9 mouse cellular contexts compared by ENCODE assay signal in the genomic region with DNA sequence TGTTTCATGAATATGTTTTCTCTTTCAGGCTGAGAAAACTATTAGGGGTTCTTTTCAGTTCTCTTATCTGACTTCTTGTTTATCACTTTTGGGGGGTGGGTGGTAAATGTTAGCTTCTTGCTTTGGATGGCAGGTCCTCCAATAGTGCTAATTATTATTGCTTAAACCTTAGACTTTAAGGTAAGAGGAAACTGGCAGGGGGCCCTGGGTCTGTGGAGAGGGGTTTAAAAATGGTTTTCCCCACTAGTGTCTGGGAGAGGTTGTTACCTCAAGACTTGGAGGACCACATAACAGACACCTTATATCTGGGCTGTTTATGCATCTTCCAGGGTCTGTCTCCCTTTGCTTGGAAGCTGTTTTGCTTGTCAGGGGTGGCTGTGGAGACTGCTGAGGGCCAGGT. TPM values are rescaled to one million over a fixed set of nuclear protein-coding genes. Genes with fewer than 3 reads are reported as not detected.
DNase-seq lines count a peak whose midpoint lies in the region; ATAC-seq and TF ChIP-seq lines count a peak whose summit lies in the region.
"Had no signal": no experiment of that assay in that cellular context is flagged by ENCODE, and none has a peak within 500 bp of the region (broad histone marks: within the 10 kb centered on the region; RNA-seq: fewer than 3 reads in every experiment).

No protein-coding gene starts in this region.

- peaks cover 52% of the 10 kb centered on the region for H3K4me1 ChIP-seq in kidney, embryonic 14.5 days (ENCODE audit: control insufficient read depth, insufficient read depth, low read length)
- peaks cover 55% of the 10 kb centered on the region for H3K4me1 ChIP-seq in embryonic facial prominence, embryonic 13.5 days
- peaks cover 26% of the 10 kb centered on the region for H3K4me1 ChIP-seq in hindbrain, postnatal 0 days (ENCODE audit: insufficient read depth, low read length)
- H3K4me1 ChIP-seq in midbrain, embryonic 16.5 days (ENCODE audit: control insufficient read depth, insufficient read depth, low read length) = peaks cover 34% of the 10 kb centered on the region

- peak overlapping the region; percentile 88 for H3K4me2 ChIP-seq in kidney, embryonic 14.5 days (replicated peaks; ENCODE audit: low read depth, low read length)
- H3K4me2 ChIP-seq in embryonic facial prominence, embryonic 13.5 days = peak overlapping the region; percentile 90
- peak overlapping the region; percentile 84 for H3K4me2 ChIP-seq in hindbrain, postnatal 0 days (ENCODE audit: low read depth, low read length)
- peak overlapping the region; percentile 97; the same call in 1 of the 2 replicates for H3K4me2 ChIP-seq in midbrain, embryonic 16.5 days (ENCODE audit: low read length)

- H3K9ac ChIP-seq in kidney, embryonic 14.5 days (ENCODE audit: low read depth, low read length) = peak overlapping the region; percentile 100; the same call in 1 of the 2 replicates
- peak overlapping the region; percentile 59 for H3K9ac ChIP-seq in embryonic facial prominence, embryonic 13.5 days
- H3K9ac ChIP-seq in hindbrain, postnatal 0 days (replicated peaks; ENCODE audit: low read length) = peak overlapping the region; percentile 99; the same call in 1 of the 2 replicates
- peak overlapping the region; percentile 37; the same call in 1 of the 2 replicates for H3K9ac ChIP-seq in midbrain, embryonic 16.5 days (ENCODE audit: low read depth, low read length)

- ATAC-seq in kidney, embryonic 14.5 days (ENCODE audit: low FRiP score, low TSS enrichment) = no peak
- no peak for ATAC-seq in embryonic facial prominence, embryonic 13.5 days (ENCODE audit: insufficient number of reproducible peaks, insufficient read depth, low FRiP score, low TSS enrichment, low read depth)
- ATAC-seq in hindbrain, postnatal 0 days = no peak
- no peak for ATAC-seq in midbrain, embryonic 16.5 days

- DNase-seq in kidney, adult 9 months = no peak
- DNase-seq in hindbrain, postnatal 0 days (ENCODE audit: low spot score) = no peak
- DNase-seq in right cerebral cortex, postnatal 25 days = no peak
- no peak for DNase-seq in thymus, postnatal 25 days
- DNase-seq in urinary bladder, postnatal 36 days (ENCODE audit: low spot score in 2 of 2) = no peak

- H3K27ac ChIP-seq in kidney, embryonic 14.5 days (ENCODE audit: low read depth, low read length) = no peak overlapping the region
- H3K27ac ChIP-seq in embryonic facial prominence, embryonic 13.5 days = no peak overlapping the region
- H3K27ac ChIP-seq in hindbrain, postnatal 0 days = no peak overlapping the region
- no peak overlapping the region for H3K27ac ChIP-seq in midbrain, embryonic 16.5 days (ENCODE audit: low read length)

- no peaks in the 10 kb centered on the region for H3K9me3 ChIP-seq in kidney, embryonic 14.5 days (ENCODE audit: control insufficient read depth, low read length)
- no peaks in the 10 kb centered on the region for H3K9me3 ChIP-seq in embryonic facial prominence, embryonic 13.5 days
- no peaks in the 10 kb centered on the region for H3K9me3 ChIP-seq in hindbrain, postnatal 0 days (ENCODE audit: low read length)
- no peaks in the 10 kb centered on the region for H3K9me3 ChIP-seq in midbrain, embryonic 16.5 days (replicated peaks; ENCODE audit: control insufficient read depth, low read length, poor library complexity, severe bottlenecking)

- peak overlapping the region; percentile 95; the same call in 1 of the 2 replicates for H3K4me3 ChIP-seq in kidney, embryonic 14.5 days (ENCODE audit: low read length)
- peak overlapping the region; percentile 92 for H3K4me3 ChIP-seq in embryonic facial prominence, embryonic 13.5 days
- H3K4me3 ChIP-seq in hindbrain, postnatal 0 days (ENCODE audit: low read length) = no peak overlapping the region
- H3K4me3 ChIP-seq in midbrain, embryonic 16.5 days (ENCODE audit: low read depth, low read length) = no peak overlapping the region

- H3K27me3 ChIP-seq in kidney, embryonic 14.5 days (ENCODE audit: control insufficient read depth, insufficient read depth, low read length) = no peaks in the 10 kb centered on the region
- no peaks in the 10 kb centered on the region for H3K27me3 ChIP-seq in embryonic facial prominence, embryonic 13.5 days
- H3K27me3 ChIP-seq in hindbrain, postnatal 0 days (ENCODE audit: insufficient read depth, low read length) = no peaks in the 10 kb centered on the region
- H3K27me3 ChIP-seq in midbrain, embryonic 16.5 days (ENCODE audit: control insufficient read depth, insufficient read depth, low read depth, low read length) = no peaks in the 10 kb centered on the region

- H3K36me3 ChIP-seq in kidney, embryonic 14.5 days (ENCODE audit: control insufficient read depth, insufficient read depth, low read length) = peaks cover 28% of the 10 kb centered on the region
- peaks cover 16% of the 10 kb centered on the region for H3K36me3 ChIP-seq in embryonic facial prominence, embryonic 13.5 days
- H3K36me3 ChIP-seq in hindbrain, postnatal 0 days (ENCODE audit: insufficient read depth, low read length) = no peaks in the 10 kb centered on the region
- no peaks in the 10 kb centered on the region; the same call in 1 of the 2 replicates for H3K36me3 ChIP-seq in midbrain, embryonic 16.5 days (ENCODE audit: control insufficient read depth, insufficient read depth, low read length)

- no peak for TF ChIP-seq CTCF in hindbrain, postnatal 0 days (IDR thresholded peaks at IDR 0.05; ENCODE audit: low read depth)

RNA-seq across cellular contexts. Expression of a gene that starts 2.6 kb away (rescaled TPM):
- polyA plus RNA-seq in kidney, embryonic 14.5 days (2014; fragmentation: Nextera tagmentation; extraction: Ambion mirVana) = 39.2 and 39.5 TPM in 2 replicates
- polyA plus RNA-seq in embryonic facial prominence, embryonic 13.5 days (2015; fragmentation: Nextera tagmentation; extraction: Ambion mirVana) = 42.6 and 49.4 TPM in 2 replicates
- total RNA-seq in hindbrain, postnatal 0 days (2014; rRNA removed) = 59.7 and 62.5 TPM in 2 replicates
- 22.5 and 22.8 TPM in 2 replicates for polyA plus RNA-seq in hindbrain, postnatal 0 days (2015; fragmentation: Nextera tagmentation; extraction: Ambion mirVana)
- 54.7 and 55.7 TPM in 2 replicates for polyA plus RNA-seq in midbrain, embryonic 16.5 days (2015; fragmentation: Nextera tagmentation; extraction: Ambion mirVana)

RNA-seq across cellular contexts. Expression of a gene that starts 7.4 kb away (rescaled TPM):
- not detected in 2 replicates for polyA plus RNA-seq in kidney, embryonic 14.5 days (2014; fragmentation: Nextera tagmentation; extraction: Ambion mirVana)
- not detected in 2 replicates for polyA plus RNA-seq in embryonic facial prominence, embryonic 13.5 days (2015; fragmentation: Nextera tagmentation; extraction: Ambion mirVana)
- total RNA-seq in hindbrain, postnatal 0 days (2014; rRNA removed) = 0.42 TPM in 1 of 2 replicates, not detected in the other
- polyA plus RNA-seq in hindbrain, postnatal 0 days (2015; fragmentation: Nextera tagmentation; extraction: Ambion mirVana) = 0.23 and 0.50 TPM in 2 replicates
- 0.55 and 0.60 TPM in 2 replicates for polyA plus RNA-seq in midbrain, embryonic 16.5 days (2015; fragmentation: Nextera tagmentation; extraction: Ambion mirVana)
- total RNA-seq: gastrocnemius, adult 8-10 months had no signal

RNA-seq across cellular contexts. Expression of a gene that starts 44.6 kb away (rescaled TPM):
- polyA plus RNA-seq in kidney, embryonic 14.5 days (2014; fragmentation: Nextera tagmentation; extraction: Ambion mirVana) = 16.8 and 25.9 TPM in 2 replicates
- 16.1 and 18.3 TPM in 2 replicates for polyA plus RNA-seq in embryonic facial prominence, embryonic 13.5 days (2015; fragmentation: Nextera tagmentation; extraction: Ambion mirVana)
- 148 and 163 TPM in 2 replicates for total RNA-seq in hindbrain, postnatal 0 days (2014; rRNA removed)
- 60.1 and 72.1 TPM in 2 replicates for polyA plus RNA-seq in hindbrain, postnatal 0 days (2015; fragmentation: Nextera tagmentation; extraction: Ambion mirVana)
- polyA plus RNA-seq in midbrain, embryonic 16.5 days (2015; fragmentation: Nextera tagmentation; extraction: Ambion mirVana) = 48.9 and 50.8 TPM in 2 replicates

Comparison
In these comparisons a context has a peak if more than half of its experiments do, and no peak if none do; other contexts are left out.
1. H3K4me3 ChIP-seq: peak in kidney, embryonic 14.5 days (single experiment) and embryonic facial prominence, embryonic 13.5 days (single experiment); none in hindbrain, postnatal 0 days (single experiment) and midbrain, embryonic 16.5 days (single experiment).
2. H3K9ac ChIP-seq: peak in every context shown above with its lines; median percentile 100 in kidney, embryonic 14.5 days; 99 in hindbrain, postnatal 0 days; 59 in embryonic facial prominence, embryonic 13.5 days; 37 in midbrain, embryonic 16.5 days.
3. Peak in every context shown above with its lines, with median percentiles within 50 percentile points of each other: H3K4me2 ChIP-seq.